Mouse (Mus musculus): ENCODE data around the gene C1qtnf2. TPM values are rescaled to one million over a fixed set of nuclear protein-coding genes. Genes with fewer than 3 reads are reported as not detected.

Gene C1qtnf2
- polyA plus RNA-seq, 1 experiment from 2014 or later: 5.0 TPM

- no peak overlapping the region for H3K9ac ChIP-seq (ENCODE audit: low read length)
- 0 out of 2 replicates have a peak overlapping the region, but pooled peaks have one; percentile 26 for H3K4me2 ChIP-seq (ENCODE audit: low read length)
- ATAC-seq (replicated peaks; ENCODE audit: low FRiP score, low TSS enrichment, low read depth) (no peak), DNase-seq (ENCODE audit: low spot score) (no peak)
- H3K9me3 ChIP-seq (ENCODE audit: control insufficient read depth, low read length): no peaks in the 10 kb centered on the region
- no peaks in the 10 kb centered on the region for H3K27me3 ChIP-seq (replicated peaks; ENCODE audit: control insufficient read depth, insufficient read depth, low read length)
- peaks cover 9% of the 10 kb centered on the region for H3K4me1 ChIP-seq (replicated peaks; ENCODE audit: control insufficient read depth, insufficient read depth, low read length)
- H3K4me3 ChIP-seq (ENCODE audit: low read depth, low read length): no peak overlapping the region
- H3K36me3 ChIP-seq (ENCODE audit: control insufficient read depth, insufficient read depth, low read length): peaks cover 31% of the 10 kb centered on the region
- 72% methylated on average over 5 of the region's 5 CpGs for WGBS
- H3K27ac ChIP-seq (ENCODE audit: low read depth): no peak overlapping the region
Observed at GRCm38 (mm10) chr11:43531619-43532018, 57.5 kb downstream of the C1qtnf2 start.

DNA sequence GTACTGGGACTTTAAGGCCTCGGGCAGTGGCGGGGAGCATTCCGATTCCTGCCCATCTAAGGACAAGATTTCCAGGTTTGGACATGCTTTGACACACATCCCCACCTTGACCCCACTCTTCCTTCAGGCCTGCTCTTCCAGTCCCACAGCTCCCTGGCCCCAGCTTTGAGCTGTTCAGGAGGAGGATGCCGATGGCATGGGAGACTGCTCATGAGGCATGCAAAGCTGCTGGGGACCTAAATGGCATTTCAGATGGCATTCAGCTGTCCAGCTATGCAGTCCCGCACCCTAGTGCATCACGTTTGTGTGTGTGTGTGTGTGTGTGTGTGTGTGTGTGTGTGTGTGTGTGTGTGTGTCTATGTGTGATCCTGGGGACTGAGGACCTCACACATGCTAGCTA lies 63.0 kb downstream of the C1qtnf2 start:
- no peak overlapping the region for H3K27ac ChIP-seq (ENCODE audit: low read depth)

GRCm38 (mm10) chr11:43539863-43540262 lies 65.8 kb downstream of the C1qtnf2 start:
- H3K4me2 ChIP-seq (ENCODE audit: low read length): no peak overlapping the region
- no peak overlapping the region for H3K27ac ChIP-seq (ENCODE audit: low read depth)
- no peak overlapping the region for H3K9ac ChIP-seq (ENCODE audit: low read length)
- 0 out of 2 replicates have a peak, but pooled peaks cover 4% of the 10 kb centered on the region for H3K4me1 ChIP-seq (replicated peaks; ENCODE audit: control insufficient read depth, insufficient read depth, low read length)
- peak; percentile 55 for ATAC-seq (replicated peaks; ENCODE audit: low FRiP score, low TSS enrichment, low read depth)
- no peak overlapping the region for H3K4me3 ChIP-seq (ENCODE audit: low read depth, low read length)
- no peak for DNase-seq (ENCODE audit: low spot score)
- WGBS: 23% methylated on average over 6 of the region's 6 CpGs
- H3K27me3 ChIP-seq (replicated peaks; ENCODE audit: control insufficient read depth, insufficient read depth, low read length): no peaks in the 10 kb centered on the region
- H3K9me3 ChIP-seq (ENCODE audit: control insufficient read depth, low read length): no peaks in the 10 kb centered on the region
- H3K36me3 ChIP-seq (ENCODE audit: control insufficient read depth, insufficient read depth, low read length): peaks cover 35% of the 10 kb centered on the region

More for the DNA sequence above, 63.0 kb downstream of the C1qtnf2 start:
- Histone ChIP-seq H3K9ac (ENCODE audit: low read length) (no peak overlapping the region), H3K4me2 (ENCODE audit: low read length) (no peak overlapping the region), H3K27me3 (replicated peaks; ENCODE audit: control insufficient read depth, insufficient read depth, low read length) (no peaks in the 10 kb centered on the region), H3K9me3 (ENCODE audit: control insufficient read depth, low read length) (no peaks in the 10 kb centered on the region), H3K4me3 (ENCODE audit: low read depth, low read length) (no peak overlapping the region), H3K36me3 (ENCODE audit: control insufficient read depth, insufficient read depth, low read length) (peaks cover 40% of the 10 kb centered on the region), H3K4me1 (replicated peaks; ENCODE audit: control insufficient read depth, insufficient read depth, low read length) (0 out of 2 replicates have a peak, but pooled peaks cover 4% of the 10 kb centered on the region)
- ATAC-seq (replicated peaks; ENCODE audit: low FRiP score, low TSS enrichment, low read depth): no peak
- no peak for DNase-seq (ENCODE audit: low spot score)
- 93% methylated on average over 6 of the region's 6 CpGs for WGBS

Other genes starting within 250 kb of the C1qtnf2 start
- gene Pttg1, start 48.0 kb upstream of the C1qtnf2 start, polyA plus RNA-seq (2014; fragmentation: Nextera tagmentation; extraction: Ambion mirVana): 67.1 and 70.7 TPM in 2 replicates
- gene Slu7, start 40.5 kb upstream of the C1qtnf2 start, polyA plus RNA-seq (2014; fragmentation: Nextera tagmentation; extraction: Ambion mirVana): 45.0 and 55.6 TPM in 2 replicates
- gene Ccnjl, start 54.5 kb downstream of the C1qtnf2 start, polyA plus RNA-seq (2014; fragmentation: Nextera tagmentation; extraction: Ambion mirVana): 23.7 and 25.8 TPM in 2 replicates
- gene 4933415A04Rik, start 112.8 kb downstream of the C1qtnf2 start, polyA plus RNA-seq (2014; fragmentation: Nextera tagmentation; extraction: Ambion mirVana): 6.4 and 6.8 TPM in 2 replicates
- gene Fabp6, start 127.3 kb downstream of the C1qtnf2 start, polyA plus RNA-seq (2014; fragmentation: Nextera tagmentation; extraction: Ambion mirVana): 0.43 TPM in 1 of 2 replicates, not detected in the other
- gene Pwwp2a, start 207.7 kb downstream of the C1qtnf2 start, polyA plus RNA-seq (2014; fragmentation: Nextera tagmentation; extraction: Ambion mirVana): 36.1 and 39.1 TPM in 2 replicates

Data from intestine, embryonic 14.5 days (tissue).